17 mouse cellular contexts compared by ENCODE assay signal in genomic region chr6:8638899-8639298, GRCm38 (mm10).
DNase-seq lines count a peak whose midpoint lies in the region; ATAC-seq and TF ChIP-seq lines count a peak whose summit lies in the region.
"Had no signal": no experiment of that assay in that cellular context is flagged by ENCODE, and none has a peak within 500 bp of the region (broad histone marks: within the 10 kb centered on the region; RNA-seq: fewer than 3 reads in every experiment).

No protein-coding gene starts in this region.

- H3K9me3 ChIP-seq in limb, embryonic 15.5 days: no peaks in the 10 kb centered on the region
- H3K9me3 ChIP-seq in limb, embryonic 10.5 days (replicated peaks): no peaks in the 10 kb centered on the region
- H3K9me3 ChIP-seq: hindbrain, embryonic 15.5 days; midbrain, embryonic 15.5 days had no signal

- H3K4me1 ChIP-seq in limb, embryonic 15.5 days: 0 out of 2 replicates have a peak, but pooled peaks cover 3% of the 10 kb centered on the region
- peaks cover 5% of the 10 kb centered on the region; the same call in 1 of the 2 replicates for H3K4me1 ChIP-seq in limb, embryonic 10.5 days
- peaks cover 11% of the 10 kb centered on the region for H3K4me1 ChIP-seq in cortical plate, adult 2 months (ENCODE audit: control insufficient read depth, insufficient read depth, low read length)
- H3K4me1 ChIP-seq: hindbrain, embryonic 15.5 days; midbrain, embryonic 15.5 days had no signal

- no peak for TF ChIP-seq CTCF in cortical plate, adult 2 months (IDR thresholded peaks at IDR 0.05; ENCODE audit: extremely low read depth, insufficient read depth, low read length)

- H3K9ac ChIP-seq in limb, embryonic 15.5 days: no peak overlapping the region
- H3K9ac ChIP-seq: hindbrain, embryonic 15.5 days; midbrain, embryonic 15.5 days had no signal

- TF ChIP-seq POLR2A in cortical plate, adult 2 months (IDR thresholded peaks at IDR 0.05; ENCODE audit: extremely low read depth, insufficient read depth, low read length): no peak

- DNase-seq in frontal cortex, adult 2 months (ENCODE audit: extremely low spot score in 1 of 2, low spot score in 1 of 2): peak; percentile 44 to 56
- no peak for DNase-seq in frontal cortex, postnatal 14 days (ENCODE audit: low spot score in 2 of 2)
- no peak for DNase-seq in limb, embryonic 10.5 days (ENCODE audit: low spot score)
- DNase-seq in brain, adult 2 months (ENCODE audit: low read depth, low spot score): peak; percentile 74
- DNase-seq in urinary bladder, postnatal 10 days (ENCODE audit: low spot score): no peak
- no peak for DNase-seq in adrenal gland, adult 18-20 months (ENCODE audit: low spot score in 2 of 2)
- DNase-seq: adrenal gland, postnatal 25 days; heart, postnatal 14 days; kidney, adult 18-20 months; kidney, postnatal 25 days; layer of hippocampus, postnatal 36 days; liver; lung, adult 2 months had no signal

- H3K4me3 ChIP-seq in limb, embryonic 15.5 days: no peak overlapping the region
- H3K4me3 ChIP-seq in limb, embryonic 10.5 days: no peak overlapping the region
- H3K4me3 ChIP-seq in cortical plate, adult 2 months (ENCODE audit: insufficient read depth, low read length): no peak overlapping the region
- H3K4me3 ChIP-seq: hindbrain, embryonic 15.5 days; midbrain, embryonic 15.5 days had no signal

- WGBS in limb, embryonic 15.5 days: 67% methylated on average over 4 of the region's 4 CpGs
- WGBS in limb, embryonic 10.5 days: 89% methylated on average over 4 of the region's 4 CpGs

- no peaks in the 10 kb centered on the region for H3K36me3 ChIP-seq in limb, embryonic 15.5 days
- H3K36me3 ChIP-seq in limb, embryonic 10.5 days: no peaks in the 10 kb centered on the region
- H3K36me3 ChIP-seq: midbrain, embryonic 15.5 days had no signal

- no peak overlapping the region for H3K4me2 ChIP-seq in limb, embryonic 15.5 days
- H3K4me2 ChIP-seq: hindbrain, embryonic 15.5 days; midbrain, embryonic 15.5 days had no signal

- ATAC-seq in limb, embryonic 15.5 days (ENCODE audit: insufficient number of reproducible peaks, low FRiP score, low TSS enrichment, low read depth): 0 out of 2 replicates have a peak, but pooled peaks have one; percentile 30
- ATAC-seq: midbrain, embryonic 15.5 days had no signal

- H3K27ac ChIP-seq in limb, embryonic 15.5 days: no peak overlapping the region
- no peak overlapping the region for H3K27ac ChIP-seq in limb, embryonic 10.5 days
- 0 out of 2 replicates have a peak overlapping the region, but pooled peaks have one; percentile 41 for H3K27ac ChIP-seq in cortical plate, adult 2 months (ENCODE audit: insufficient read depth, low read length)
- H3K27ac ChIP-seq: hindbrain, embryonic 15.5 days; midbrain, embryonic 15.5 days had no signal

- H3K27me3 ChIP-seq in limb, embryonic 15.5 days: no peaks in the 10 kb centered on the region
- no peaks in the 10 kb centered on the region for H3K27me3 ChIP-seq in limb, embryonic 10.5 days (ENCODE audit: low read depth, poor library complexity, severe bottlenecking)
- H3K27me3 ChIP-seq: hindbrain, embryonic 15.5 days; midbrain, embryonic 15.5 days had no signal

Comparison
In these comparisons a context has a peak if more than half of its experiments do, and no peak if none do; other contexts are left out.
1. DNase-seq: peak in frontal cortex, adult 2 months (2 of 2) and brain, adult 2 months (single experiment); none in frontal cortex, postnatal 14 days (0 of 2), limb, embryonic 10.5 days (single experiment), urinary bladder, postnatal 10 days (single experiment) and adrenal gland, adult 18-20 months (0 of 2).